Mouse (Mus musculus) lung, postnatal 10 days (tissue): ENCODE results near the gene Alkbh2.
A peak's percentile ranks its signal among the peaks of the same experiment; 100 is the strongest.

Source experiments
- DNase-seq: peaks from one replicate; pipeline ENCODE4 v3.0.0; 2021

Gene Alkbh2

DNA sequence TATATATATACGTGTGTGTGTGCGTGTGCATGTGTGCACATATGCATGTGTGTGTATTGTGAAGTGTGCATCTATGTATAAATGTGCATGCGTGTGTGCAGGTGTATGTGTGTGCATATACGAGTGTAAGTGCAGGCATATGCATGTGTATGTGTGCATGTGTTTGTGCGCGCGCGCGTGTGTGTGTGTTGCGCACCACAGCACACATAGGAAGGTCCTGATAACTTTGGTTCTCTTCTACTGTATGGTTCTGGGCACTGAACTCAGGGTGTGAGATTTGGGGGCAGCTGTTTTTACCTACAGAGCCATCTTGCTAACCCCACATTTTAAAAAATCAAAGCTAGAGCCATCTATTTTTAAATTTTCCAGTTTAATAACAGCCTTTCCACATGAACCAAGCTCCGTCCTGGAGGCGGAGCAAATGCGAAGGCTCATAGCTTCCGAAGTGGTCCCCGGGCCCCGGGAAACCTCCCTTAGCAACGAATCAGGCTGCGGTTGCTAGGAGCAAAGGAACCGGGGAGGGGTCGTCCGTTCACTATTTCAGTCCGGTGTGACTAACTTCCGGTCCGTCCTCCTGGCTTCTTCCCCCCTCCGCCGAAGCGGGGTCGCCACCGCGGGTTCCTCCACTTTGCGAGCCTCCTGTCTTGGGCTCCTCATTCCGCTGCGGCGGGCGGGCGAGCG lies 28.2 kb downstream of the Alkbh2 start:
- peak; percentile 95 for DNase-seq

- peak; percentile 84 for DNase-seq
These were observed 36.8 kb downstream of the Alkbh2 start, which contains the start of gene Svop for GRCm38 (mm10) chr5:114091057-114091807. Svop (minus strand) TSS chr5:114091570.

DNA sequence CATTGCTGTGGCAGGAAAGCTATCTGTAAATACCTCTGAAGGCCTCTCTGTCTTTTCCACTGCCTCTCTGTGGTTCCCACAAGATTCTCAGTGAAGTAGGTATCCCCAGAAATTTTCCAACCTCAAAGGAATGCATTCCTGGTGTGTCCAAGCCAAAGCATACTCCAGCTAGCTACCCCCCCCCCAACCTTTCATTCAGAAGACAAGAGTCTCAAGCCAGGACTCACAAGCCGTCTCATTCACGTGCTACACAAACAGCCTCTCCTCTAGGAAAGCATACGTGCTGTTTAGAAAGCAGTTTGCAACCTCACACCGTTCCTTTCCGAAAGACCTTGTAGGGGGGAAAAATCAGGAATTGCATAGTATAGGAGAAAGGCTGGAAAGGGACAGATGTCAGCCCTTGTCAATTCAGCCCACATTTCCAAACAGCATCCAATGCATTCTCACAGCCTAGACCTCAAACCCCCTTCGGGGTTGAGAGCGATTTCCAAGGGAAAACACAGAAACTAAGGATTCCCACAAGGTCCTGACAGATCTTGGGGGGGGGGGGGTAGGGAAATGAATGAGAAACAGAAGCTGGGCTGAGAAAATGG lies 37.5 kb downstream of the Alkbh2 start:
- no peak for DNase-seq

GRCm38 (mm10) chr5:114087875-114088480 lies 40.0 kb downstream of the Alkbh2 start:
- DNase-seq = no peak

DNA sequence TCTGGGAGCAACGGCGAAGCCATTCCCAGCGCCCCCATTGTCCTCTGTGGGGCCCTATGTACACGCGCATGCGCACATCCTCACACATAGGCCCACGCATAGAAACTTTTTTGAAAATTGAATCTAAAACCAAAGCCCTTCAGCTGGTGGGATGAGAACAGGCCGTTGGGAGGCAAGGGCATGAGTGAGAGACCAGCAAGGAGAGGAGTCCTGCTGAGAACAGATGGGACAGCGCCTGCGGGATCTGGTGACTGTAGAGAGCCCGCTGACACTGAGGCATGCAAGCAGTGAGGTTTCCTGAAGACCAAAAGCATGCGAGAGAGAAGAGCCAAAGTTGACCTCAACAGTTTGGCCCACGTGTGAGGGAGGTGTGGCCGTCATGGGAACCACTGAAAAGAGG lies 42.5 kb downstream of the Alkbh2 start:
- no peak for DNase-seq

DNA sequence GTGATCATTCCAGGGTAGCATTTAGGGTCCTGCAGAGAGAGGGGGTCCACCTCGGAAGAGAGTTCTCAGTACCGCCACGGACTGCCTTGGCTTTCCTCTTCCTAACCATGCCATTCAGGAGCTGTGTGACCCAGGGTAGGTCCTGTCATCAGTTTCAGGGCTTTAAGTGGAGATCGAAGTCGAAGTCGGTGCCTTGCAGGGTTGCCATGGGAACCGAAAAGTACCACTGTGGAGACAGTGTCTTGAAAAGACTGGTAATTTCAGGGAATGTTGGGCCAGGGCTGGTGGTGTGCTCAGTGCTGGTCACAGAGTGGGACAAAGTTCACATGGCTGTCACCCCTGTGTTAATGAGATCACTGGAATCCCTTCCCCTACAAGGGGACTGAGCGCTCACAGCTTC lies 51.0 kb downstream of the Alkbh2 start:
- no peak for DNase-seq
